Mouse (Mus musculus) midbrain, embryonic 10.5 days (tissue): ENCODE measurements around the gene Olfr52. TPM values are rescaled to one million over a fixed set of nuclear protein-coding genes. Genes with fewer than 3 reads are reported as not detected.

Source experiments
- polyA plus RNA-seq: library from polyadenylated mRNA; unstranded; fragments of >200 nt; fragmentation: Nextera tagmentation; extraction: Ambion mirVana; gene quantifications from 2 replicates; pipeline ENCODE4 v1.2.1, GENCODE M21; 2016

Olfr52 gene
- polyA plus RNA-seq, 1 experiment from 2014 or later, result not detected

Other genes starting within 250 kb of the Olfr52 start
- not detected in 2 replicates for gene Olfr1028, start 235.2 kb downstream of the Olfr52 start, polyA plus RNA-seq
- gene Olfr1029, start 211.8 kb downstream of the Olfr52 start, polyA plus RNA-seq, result not detected in 2 replicates
- gene Olfr1030, start 206.4 kb downstream of the Olfr52 start, polyA plus RNA-seq, result not detected in 2 replicates
- gene Olfr1031, start 195.4 kb downstream of the Olfr52 start, polyA plus RNA-seq, result not detected in 2 replicates
- gene Olfr1032, start 180.1 kb downstream of the Olfr52 start, polyA plus RNA-seq, result not detected in 2 replicates
- gene Olfr1033, start 165.1 kb downstream of the Olfr52 start, polyA plus RNA-seq, result not detected in 2 replicates
- not detected in 2 replicates for gene Olfr1034, start 139.8 kb downstream of the Olfr52 start, polyA plus RNA-seq
- not detected in 2 replicates for gene Olfr1036, start 111.7 kb downstream of the Olfr52 start, polyA plus RNA-seq
- gene Olfr1037, start 98.3 kb downstream of the Olfr52 start, polyA plus RNA-seq, result not detected in 2 replicates
- not detected in 2 replicates for gene Olfr1039, start 49.8 kb downstream of the Olfr52 start, polyA plus RNA-seq
- gene Olfr1040, start 39.0 kb downstream of the Olfr52 start, polyA plus RNA-seq, result not detected in 2 replicates
- not detected in 2 replicates for gene Olfr1042, start 23.8 kb downstream of the Olfr52 start, polyA plus RNA-seq
- not detected in 2 replicates for gene Olfr1043, start 18.2 kb downstream of the Olfr52 start, polyA plus RNA-seq
- not detected in 2 replicates for gene Olfr1044, start 7.9 kb downstream of the Olfr52 start, polyA plus RNA-seq
- gene Olfr1045, start 17.3 kb upstream of the Olfr52 start, polyA plus RNA-seq, result not detected in 2 replicates
- not detected in 2 replicates for gene Olfr1046, start 33.6 kb upstream of the Olfr52 start, polyA plus RNA-seq
- gene Olfr1047, start 45.7 kb upstream of the Olfr52 start, polyA plus RNA-seq, result not detected in 2 replicates
- not detected in 2 replicates for gene Olfr1048, start 54.6 kb upstream of the Olfr52 start, polyA plus RNA-seq
- gene Olfr1049, start 72.6 kb upstream of the Olfr52 start, polyA plus RNA-seq, result not detected in 2 replicates
- gene Olfr1051, start 93.4 kb upstream of the Olfr52 start, polyA plus RNA-seq, result not detected in 2 replicates
- not detected in 2 replicates for gene Olfr1052, start 106.8 kb upstream of the Olfr52 start, polyA plus RNA-seq
- gene Olfr1053, start 129.6 kb upstream of the Olfr52 start, polyA plus RNA-seq, result not detected in 2 replicates
- not detected in 2 replicates for gene Olfr1054, start 149.8 kb upstream of the Olfr52 start, polyA plus RNA-seq
- not detected in 2 replicates for gene Olfr1055, start 164.6 kb upstream of the Olfr52 start, polyA plus RNA-seq
- gene Olfr1056, start 176.8 kb upstream of the Olfr52 start, polyA plus RNA-seq, result not detected in 2 replicates
- gene Olfr1057, start 192.7 kb upstream of the Olfr52 start, polyA plus RNA-seq, result not detected in 2 replicates
- not detected in 2 replicates for gene Olfr1058, start 202.9 kb upstream of the Olfr52 start, polyA plus RNA-seq
- not detected in 2 replicates for gene Olfr1061, start 228.4 kb upstream of the Olfr52 start, polyA plus RNA-seq
- gene Olfr1062, start 241.1 kb upstream of the Olfr52 start, polyA plus RNA-seq, result not detected in 2 replicates